Mouse (Mus musculus) large intestine, adult 2 months (tissue): ENCODE measurements around the gene Tnfrsf23. TPM values are rescaled to one million over a fixed set of nuclear protein-coding genes. Genes with fewer than 3 reads are reported as not detected.

ENCODE experiments used
- DNase-seq: peaks from one replicate; pipeline ENCODE4 v3.0.0-alpha.2; 2012; ENCODE audit warnings: low read depth, low spot score
- WGBS: fragments of 180-500 bp; shearing (Covaris S2); methylation state at CpG from one replicate; pipeline ENCODE4 v1.1.7; 2018; 5-methylcytosine and 5-hydroxymethylcytosine counted together
- polyA plus RNA-seq: library from polyadenylated mRNA; depleted of rRNA; stranded (reverse); fragments of >200 nt; gene quantifications from 2 replicates; pipeline ENCODE4 v1.2.3, GENCODE M21; 2012; rRNA removed

Gene Tnfrsf23
- polyA plus RNA-seq, 1 experiment: 1.1 TPM

DNA sequence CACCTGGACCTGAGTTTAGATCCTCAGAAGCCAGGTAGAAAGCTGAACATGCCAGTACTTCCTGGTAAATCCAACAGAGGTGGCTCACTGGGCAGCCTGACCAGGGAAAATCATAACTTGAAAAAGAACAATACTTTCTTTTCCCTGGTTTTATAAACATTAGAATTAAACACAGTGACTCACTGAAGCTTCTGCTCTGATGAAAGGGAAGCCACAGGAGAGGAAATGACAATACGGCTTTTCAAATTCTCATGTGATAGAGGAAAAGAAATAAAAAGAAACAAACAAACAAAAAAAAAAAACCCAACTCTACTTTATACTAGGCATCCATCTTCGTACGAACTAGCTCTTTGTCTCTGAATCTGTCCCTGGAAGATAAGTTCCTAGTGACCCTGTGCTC lies 61.1 kb downstream of the Tnfrsf23 start:
- WGBS: 67% methylated on average over 3 of the region's 3 CpGs

DNA sequence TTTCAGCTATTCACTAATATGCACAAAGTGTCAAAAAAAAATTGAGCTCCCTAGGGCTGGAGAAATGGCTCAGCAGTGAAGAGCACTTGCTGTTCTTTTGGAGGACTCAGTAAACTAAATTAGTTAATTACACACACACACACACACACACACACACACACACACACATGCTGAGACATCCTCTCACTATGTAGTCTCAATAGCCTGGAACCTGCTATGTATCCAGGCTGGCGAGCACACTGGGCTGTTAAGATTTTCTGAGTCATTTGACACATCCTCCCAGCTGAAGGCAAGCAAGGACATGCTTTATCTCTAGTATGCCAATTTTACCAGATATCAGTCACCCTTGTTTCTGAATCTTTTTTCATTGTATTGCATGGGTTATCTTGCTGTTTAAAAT lies 64.7 kb downstream of the Tnfrsf23 start:
- no peak for DNase-seq
- 26% methylated on average over 1 of the region's 1 CpGs for WGBS

More for the DNA sequence above, 61.1 kb downstream of the Tnfrsf23 start:
- no peak for DNase-seq

Other genes starting within 250 kb of the Tnfrsf23 start
- gene Cdkn1c, start 224.8 kb downstream of the Tnfrsf23 start, polyA plus RNA-seq: 1.9 and 2.6 TPM in 2 replicates
- 140 and 170 TPM in 2 replicates for gene Slc22a18, start 212.1 kb downstream of the Tnfrsf23 start, polyA plus RNA-seq
- 3.3 and 3.5 TPM in 2 replicates for gene Phlda2, start 182.7 kb downstream of the Tnfrsf23 start, polyA plus RNA-seq
- 54.3 and 57.4 TPM in 2 replicates for gene Nap1l4, start 136.8 kb downstream of the Tnfrsf23 start, polyA plus RNA-seq
- gene Cars, start 85.8 kb downstream of the Tnfrsf23 start, polyA plus RNA-seq: 17.2 and 19.1 TPM in 2 replicates
- gene Tnfrsf26, start 57.1 kb downstream of the Tnfrsf23 start, polyA plus RNA-seq: 0.37 and 0.52 TPM in 2 replicates
- 1.2 and 1.3 TPM in 2 replicates for gene Tnfrsf22, start 36.2 kb downstream of the Tnfrsf23 start, polyA plus RNA-seq
- 30.8 and 31.3 TPM in 2 replicates for gene Osbpl5, start 71.1 kb upstream of the Tnfrsf23 start, polyA plus RNA-seq
- gene Mrgprg, start 81.1 kb upstream of the Tnfrsf23 start, polyA plus RNA-seq: not detected in 2 replicates
- gene Mrgpre, start 98.6 kb upstream of the Tnfrsf23 start, polyA plus RNA-seq: 1.8 and 2.4 TPM in 2 replicates
- gene Nadsyn1, start 137.0 kb upstream of the Tnfrsf23 start, polyA plus RNA-seq: 44.2 and 65.4 TPM in 2 replicates
- 105 and 202 TPM in 2 replicates for gene Dhcr7, start 137.3 kb upstream of the Tnfrsf23 start, polyA plus RNA-seq
- not detected in 2 replicates for gene Gm498, start 181.0 kb upstream of the Tnfrsf23 start, polyA plus RNA-seq